Mouse (Mus musculus) ovary, postnatal 14 days (tissue): Measurements from ENCODE around the gene Duox1.
A peak's percentile ranks its signal among the peaks of the same experiment; 100 is the strongest.
"Not testable (repeated sequence)": the region's sequence is repeated elsewhere in the genome, so short reads cannot be mapped to it uniquely, and the experiment has no call there.

Experiments used
- DNase-seq: peaks from one replicate; pipeline ENCODE4 v3.0.0; 2022; ENCODE audit warnings: low spot score

Duox1 gene

DNA sequence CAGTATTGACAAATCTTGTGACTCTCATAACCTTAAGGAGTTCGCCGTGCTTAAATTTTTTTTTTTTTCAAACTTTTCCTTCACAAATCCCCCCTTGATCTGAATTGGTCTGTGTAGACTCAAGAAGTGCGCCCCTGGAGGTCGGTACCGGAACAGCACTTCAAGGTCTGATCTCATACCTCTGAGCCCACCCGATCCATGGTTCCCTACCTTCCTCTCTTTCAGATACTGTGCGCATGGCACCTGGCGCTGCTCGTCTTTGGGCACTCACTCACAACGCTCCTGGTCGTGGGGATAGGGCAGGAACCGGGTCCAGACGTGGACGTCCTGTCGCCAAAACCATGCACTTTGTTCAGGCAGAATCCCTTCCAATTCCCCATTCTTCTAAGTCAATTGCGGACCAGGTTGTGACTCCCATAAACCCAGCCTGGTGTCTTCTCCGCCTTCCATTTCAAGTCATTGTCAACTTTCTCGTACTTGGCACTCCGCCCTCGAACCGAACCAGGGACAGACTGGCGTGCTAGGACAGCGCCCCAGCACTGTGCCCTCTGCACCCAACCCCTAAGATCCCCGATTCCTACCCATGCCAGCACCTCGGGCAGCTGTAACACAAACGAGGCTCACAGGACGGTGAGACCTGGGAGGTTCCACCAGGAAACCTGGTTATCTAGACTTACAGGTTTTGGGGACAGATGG is 2.6 kb upstream of the Duox1 start:
- peak; percentile 48 for DNase-seq

DNA sequence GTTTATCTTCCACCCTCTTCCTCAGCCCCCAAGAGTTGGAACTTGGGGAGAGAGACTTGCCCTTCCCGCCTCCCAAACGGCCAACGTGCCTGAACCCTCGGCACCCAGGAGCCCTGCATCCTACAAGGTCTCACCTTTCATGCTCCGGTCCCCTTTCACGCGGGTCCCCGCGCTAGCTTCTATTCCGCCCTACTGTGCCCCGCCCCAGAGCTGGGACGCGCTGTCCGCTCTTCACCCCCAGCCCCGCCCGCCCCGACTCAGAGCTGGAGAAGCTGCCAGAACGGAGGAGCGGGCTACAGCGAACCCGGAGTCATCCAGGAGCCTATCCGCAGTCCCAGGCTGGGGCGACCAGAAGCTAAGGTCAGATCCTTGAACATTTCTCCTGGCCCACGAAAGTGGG is 1.9 kb upstream of the Duox1 start, which contains the start of gene Duoxa1:
Gene Duoxa1 (minus strand): TSS at position 195 of the 400 bp plus-strand sequence.
- DNase-seq, result no peak

DNA sequence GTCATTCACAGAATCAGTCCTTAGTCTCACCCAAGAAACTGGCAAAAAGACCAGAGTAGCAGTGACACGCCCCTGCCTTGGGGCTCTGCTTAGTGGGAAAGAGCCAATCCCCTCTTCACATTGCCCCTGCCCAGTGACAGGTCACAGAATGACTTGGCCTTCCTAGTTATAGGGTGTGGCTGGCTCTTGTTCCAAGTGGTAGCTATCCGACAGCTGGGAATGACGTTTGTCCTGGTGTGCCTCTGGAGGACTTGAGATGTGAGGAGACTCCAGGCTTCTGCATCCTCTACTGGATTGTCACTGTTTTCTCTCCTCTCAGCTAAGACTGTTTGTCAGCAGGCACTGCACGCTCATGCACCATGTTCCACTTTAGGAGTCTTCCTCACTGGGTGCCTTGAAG is 1.9 kb downstream of the Duox1 start:
- DNase-seq, result no peak

DNA sequence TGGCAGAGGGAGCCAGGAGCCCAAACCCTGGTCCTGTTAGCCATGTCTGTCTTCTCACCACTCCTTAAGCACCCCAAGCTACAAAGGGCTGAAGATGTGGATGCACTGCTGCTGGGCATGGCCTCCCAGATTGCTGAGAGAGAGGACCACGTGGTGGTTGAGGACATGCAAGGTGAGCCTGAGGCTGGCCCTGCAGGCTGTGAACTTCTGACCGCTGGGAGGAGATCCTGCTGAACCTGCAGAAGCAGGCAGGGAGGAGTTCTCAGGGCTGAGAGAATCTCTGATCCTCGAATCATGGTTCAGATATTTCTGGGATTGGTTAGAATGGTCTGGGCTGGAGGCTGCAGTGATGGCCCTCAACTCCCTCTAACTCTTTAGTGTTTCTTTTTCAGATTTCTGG is 8.5 kb downstream of the Duox1 start:
- no peak for DNase-seq

DNA sequence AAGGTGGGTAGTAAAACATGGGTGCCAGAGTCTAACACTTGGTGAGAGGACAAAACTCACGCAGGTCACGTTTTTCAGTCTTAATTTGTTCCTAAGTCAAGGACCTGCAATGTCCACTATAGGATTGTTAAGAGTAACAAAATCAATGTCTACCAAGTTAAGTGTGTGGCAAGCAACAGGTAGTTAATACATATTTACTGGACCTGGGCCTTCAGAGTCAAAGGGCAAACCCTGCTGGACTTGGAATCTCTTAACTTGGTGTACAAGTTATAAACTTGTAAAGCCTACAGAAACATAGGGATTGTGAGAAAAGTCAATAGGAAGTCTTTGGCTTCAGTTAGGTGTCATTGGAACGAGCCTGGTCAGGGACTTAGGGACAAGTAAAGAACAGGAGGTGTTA is 9.1 kb downstream of the Duox1 start:
- no peak for DNase-seq

DNA sequence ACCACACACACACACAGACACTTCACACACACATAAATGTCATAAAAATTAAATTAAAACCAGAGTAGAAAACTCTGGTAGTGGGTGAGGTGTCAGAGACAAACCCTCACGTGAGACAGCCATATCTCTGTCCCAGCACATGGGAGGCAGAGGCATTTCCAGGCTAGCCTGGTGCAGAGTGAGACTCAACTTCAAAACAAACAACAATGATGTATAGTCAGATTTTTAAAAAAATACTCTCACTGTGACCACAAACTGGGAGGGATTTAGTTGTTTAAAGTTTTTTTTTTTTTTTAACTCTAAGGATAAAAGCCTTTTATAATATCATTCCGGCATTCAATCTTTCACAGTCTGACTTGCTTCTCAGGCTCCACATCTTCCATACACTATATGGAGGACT is 9.9 kb downstream of the Duox1 start:
- DNase-seq, result no peak

DNA sequence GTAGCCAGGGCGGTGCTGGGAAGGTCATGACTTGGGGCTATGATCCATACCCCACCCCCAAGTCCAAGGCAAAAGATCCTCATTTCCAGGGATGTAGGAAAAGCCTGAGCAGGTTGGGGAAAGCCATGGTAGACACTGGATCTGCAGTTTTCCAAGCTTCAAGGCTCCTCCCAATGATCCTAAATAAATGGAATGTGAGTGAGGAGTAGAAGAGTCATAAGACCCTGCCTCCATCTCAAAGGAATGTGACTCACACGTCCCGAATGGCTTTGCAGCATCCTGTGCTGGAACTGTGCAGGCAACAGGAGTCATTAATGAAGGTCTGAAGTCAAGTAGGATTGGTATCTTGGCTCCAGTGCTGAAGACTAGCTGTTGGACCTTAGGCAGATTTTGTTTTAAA is 12.5 kb downstream of the Duox1 start:
- DNase-seq, result no peak

DNA sequence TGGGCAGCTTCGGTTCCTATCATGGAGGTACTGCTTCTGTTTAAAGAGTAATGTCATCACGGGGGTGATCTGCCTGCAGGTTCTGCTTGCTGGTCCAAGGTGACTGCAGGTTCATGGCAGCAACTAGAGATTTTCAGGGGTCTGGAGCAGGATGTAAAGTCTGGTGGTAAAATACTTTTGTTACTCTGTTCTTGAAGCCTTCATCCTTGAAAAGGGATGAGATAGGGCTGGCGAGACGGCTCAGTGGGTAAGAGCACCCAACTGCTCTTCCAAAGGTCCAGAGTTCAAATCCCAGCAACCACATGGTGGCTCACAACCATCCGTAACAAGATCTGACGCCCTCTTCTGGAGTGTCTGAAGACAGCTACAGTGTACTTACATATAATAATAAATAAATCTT is 14.8 kb downstream of the Duox1 start:
- not testable (repeated sequence) for DNase-seq

DNA sequence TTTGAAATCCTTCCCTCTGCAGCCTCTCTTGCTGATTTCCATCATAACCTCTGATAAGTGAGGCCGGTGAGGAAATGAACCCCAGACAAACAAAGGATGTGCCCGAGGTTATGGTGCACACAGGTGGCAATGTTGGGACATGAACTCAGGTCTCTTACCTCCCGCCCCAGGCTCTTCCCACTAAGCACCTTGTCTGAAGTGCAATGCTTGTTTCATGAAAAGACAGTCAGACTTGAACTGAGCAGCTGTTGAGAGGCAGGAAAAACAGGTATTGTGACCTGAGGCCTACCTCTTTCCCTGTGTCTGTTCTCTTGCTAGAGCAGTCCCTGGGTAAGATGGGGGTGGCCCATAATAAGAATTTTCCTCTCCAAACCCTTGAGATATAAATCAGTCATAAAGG is 16.8 kb downstream of the Duox1 start:
- DNase-seq, result no peak

DNA sequence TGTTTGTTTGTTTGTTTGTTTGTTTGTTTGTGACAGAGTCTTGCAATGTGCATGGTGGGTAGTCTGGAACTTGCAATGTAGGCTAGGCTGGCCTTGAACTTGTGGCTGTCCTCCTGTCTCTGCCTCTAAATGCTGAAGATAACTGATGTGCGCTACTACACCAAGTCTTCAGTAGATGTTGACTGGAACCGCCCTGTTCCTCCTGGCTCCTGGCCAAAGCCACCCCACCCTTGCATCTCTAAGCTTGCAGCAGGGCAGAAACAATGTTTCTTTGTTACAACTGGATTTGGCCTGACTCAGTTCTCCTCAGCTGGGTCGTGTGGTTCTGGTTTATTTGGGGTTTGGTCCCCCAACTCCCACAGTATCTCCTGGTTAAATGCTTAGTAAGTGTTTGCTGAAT is 18.7 kb downstream of the Duox1 start:
- DNase-seq, result no peak

DNA sequence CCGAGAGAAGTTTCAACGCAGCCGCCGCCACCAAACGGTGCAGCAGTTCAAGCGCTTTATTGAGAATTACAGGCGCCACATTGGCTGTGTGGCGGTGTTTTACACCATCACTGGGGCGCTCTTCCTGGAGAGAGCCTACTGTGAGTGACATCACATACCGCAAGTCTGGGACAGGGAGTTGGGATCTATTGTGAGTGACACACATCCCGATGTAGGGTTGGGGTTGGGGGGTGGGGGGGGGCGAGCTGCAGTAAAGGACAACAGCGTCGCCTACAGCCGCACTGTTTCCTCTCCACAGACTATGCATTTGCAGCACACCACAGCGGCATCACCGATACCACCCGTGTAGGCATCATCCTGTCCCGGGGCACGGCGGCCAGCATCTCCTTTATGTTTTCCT is 21.8 kb downstream of the Duox1 start:
- no peak for DNase-seq

DNA sequence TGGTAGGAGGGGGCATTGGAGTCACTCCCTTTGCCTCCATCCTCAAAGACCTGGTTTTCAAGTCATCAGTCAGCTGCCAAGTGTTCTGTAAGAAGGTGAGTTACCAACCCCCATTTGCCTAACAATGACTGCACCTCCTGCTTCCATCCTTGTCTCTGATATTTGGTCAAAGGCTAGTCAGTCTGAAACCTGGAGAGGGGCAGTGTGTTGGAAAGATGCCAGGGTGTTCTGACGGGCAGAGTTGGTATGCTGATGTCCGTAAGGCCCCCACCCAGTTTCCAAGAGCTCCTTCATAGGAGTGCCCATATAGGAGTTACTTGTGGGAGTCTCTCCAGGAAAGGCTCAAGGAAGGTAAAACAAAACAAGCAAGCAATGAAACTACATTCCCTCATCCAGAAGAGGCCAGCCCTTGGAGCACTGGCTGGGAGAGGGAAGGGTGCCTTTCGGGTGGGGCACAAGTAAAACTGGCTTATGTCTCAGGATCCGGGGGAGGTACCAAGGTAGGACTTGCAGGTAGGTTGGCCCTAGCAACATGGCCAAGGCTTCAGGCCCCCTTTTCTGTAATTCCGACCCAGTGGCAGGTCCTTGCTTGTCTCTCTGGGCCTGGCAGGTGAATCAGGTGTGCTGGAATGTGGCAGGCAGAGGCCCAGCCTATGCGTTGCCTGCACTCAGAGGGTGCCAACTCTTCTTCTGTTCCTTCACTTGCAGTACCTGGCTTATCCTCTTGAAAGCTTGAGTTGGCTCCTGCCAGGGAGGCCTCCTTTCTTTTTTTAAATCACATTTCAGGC is 29.8 kb downstream of the Duox1 start:
- no peak for DNase-seq

DNA sequence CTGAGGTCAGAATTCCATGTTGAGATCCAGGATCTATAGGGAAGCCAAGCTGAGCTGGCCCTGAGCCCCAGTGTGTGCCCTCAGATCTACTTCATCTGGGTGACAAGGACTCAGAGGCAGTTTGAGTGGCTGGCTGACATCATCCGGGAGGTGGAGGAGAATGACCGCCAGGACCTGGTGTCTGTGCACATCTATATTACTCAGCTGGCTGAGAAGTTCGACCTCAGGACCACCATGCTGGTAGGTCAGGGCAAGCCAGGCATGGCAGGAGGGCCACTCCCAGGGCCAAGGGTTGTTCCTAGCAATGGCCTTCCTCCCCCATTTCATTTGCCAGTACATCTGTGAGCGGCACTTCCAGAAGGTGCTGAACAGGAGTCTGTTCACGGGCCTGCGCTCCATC is 30.7 kb downstream of the Duox1 start:
- DNase-seq, result not testable (repeated sequence)

DNA sequence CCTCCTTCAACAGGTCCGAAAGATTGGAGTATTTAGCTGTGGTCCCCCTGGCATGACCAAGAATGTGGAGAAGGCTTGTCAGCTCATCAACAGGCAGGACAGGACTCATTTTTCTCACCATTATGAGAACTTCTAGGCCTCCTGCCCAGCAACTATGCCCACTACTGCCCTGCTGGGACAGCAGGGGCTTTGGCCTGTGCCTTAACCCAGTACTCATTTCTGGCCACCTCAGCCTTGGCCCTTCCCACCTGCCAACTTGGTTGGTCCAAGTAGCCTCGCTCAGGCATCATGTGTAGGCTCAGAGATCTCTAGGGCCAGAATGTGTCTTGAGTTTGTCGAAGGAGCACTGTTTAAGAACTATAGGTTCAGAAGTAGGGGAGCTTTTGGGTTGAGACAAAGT is 31.8 kb downstream of the Duox1 start:
- DNase-seq, result no peak

DNA sequence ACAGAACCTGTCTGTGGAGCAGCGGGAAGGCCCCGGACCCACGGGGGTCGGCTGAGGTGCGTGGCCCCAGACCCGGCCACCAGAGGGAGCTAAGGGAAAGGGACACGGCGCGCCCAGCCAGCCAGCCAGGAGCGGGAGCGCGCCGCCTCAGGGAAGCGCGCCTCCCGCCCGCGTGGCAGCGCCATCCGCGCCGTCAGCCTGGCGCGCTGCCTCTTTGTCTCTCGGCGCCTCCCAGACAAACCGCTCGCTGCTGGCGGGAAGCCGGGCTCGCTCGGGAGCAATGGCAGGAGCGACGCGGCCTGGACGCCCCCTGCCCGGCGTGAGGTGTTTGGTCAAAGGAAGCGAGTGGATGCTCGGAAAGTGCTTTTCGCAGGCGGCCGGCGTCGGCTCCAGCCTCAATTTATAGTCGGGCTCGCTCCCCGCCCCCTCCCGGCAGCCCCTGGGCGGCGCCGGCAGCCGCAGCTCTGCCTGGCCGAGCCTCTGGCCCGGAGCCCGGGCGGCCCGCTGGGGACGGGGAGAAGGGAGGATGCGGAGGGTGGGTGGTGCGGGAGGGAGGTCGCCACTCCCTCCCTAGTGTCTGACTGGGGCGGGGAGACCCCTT is 33.2 kb downstream of the Duox1 start:
- DNase-seq, result peak; percentile 88

DNA sequence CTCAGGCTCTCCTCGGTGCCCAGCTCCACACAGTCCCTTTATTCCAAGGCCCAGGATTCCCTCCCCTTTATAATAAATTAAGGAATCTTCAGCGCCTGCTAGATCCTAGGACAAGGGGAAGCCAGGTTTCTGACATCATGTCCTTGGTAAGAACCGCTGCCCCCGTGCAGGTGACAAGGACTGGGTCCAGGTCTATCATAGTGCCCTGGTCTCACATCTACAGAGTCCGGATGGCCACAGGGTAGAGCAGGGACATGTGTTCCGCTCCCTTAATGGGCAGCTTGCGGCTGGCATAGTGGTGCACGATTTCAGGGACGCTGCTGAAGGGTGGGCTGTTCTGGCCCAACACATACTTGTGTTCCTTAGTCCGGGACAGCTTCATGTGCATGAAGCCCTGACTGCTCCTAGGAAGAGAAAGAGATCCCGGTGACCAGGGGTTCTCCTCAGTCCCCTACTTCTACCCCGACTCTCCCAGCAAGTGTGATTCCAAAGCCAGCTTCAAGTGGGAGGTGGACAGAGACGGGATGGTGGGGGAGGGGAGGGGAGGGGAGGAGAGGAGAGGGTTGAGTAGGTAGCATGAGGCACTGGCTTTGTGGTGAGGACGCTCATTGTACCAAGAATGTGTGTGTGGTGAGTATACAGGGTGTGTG is 33.8 kb downstream of the Duox1 start:
- no peak for DNase-seq

DNA sequence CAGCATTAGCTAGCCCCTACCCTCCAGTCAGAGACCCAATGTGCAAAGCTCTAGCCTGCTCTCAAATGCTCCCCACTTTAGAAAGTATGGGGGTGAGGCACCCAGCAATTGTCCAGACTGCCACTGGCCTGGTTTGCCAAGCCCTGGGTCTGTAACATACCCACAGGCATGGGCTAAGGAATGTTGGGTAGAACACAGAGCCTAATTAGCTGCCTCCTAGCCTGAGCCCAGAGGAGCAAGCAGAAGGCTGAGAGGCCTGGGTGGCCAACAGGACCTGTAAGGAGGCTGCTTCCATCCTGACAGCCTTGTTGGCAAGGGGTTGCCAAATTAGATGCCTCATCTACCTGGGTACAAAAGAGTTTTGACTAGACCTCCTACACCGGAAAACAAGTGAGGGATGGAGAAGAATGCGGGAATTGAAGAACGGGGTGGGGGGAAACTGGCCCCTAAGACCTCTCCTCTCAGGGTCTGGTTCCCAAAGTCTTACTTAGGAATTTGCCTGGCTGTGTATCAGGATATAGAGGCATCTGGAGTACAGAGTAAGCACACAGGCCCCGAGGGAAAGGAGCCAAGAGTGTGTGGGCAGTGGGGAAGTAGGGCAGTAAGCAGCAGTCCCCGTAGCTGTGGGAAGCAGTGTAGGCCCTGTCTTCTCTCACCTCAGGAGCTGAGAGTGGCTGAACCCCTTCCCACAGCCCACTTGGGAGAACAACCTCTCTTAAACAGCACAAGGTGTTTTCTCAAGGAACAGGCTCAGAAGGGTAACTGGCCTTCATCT is 35.9 kb downstream of the Duox1 start:
- no peak for DNase-seq

DNA sequence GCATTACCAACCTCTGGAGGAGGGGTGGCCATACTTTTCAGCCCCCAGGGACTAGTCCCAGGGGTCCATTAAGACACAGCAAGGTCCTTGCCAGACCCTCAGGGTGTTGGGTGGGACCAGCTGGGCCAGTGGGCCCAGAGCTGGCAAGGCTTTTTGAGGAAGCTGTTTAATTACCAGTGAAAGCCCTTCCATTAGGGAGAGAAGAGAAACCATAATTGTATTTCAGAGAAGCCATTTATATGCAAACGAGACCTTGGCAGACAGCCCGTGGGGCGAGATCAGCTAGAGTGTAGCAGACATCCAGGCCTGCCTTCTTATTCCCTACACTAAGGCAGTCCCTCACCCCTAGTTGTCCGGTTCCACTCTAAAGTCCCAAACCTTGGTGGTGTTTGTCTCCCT is 36.5 kb downstream of the Duox1 start:
- DNase-seq, result no peak

DNA sequence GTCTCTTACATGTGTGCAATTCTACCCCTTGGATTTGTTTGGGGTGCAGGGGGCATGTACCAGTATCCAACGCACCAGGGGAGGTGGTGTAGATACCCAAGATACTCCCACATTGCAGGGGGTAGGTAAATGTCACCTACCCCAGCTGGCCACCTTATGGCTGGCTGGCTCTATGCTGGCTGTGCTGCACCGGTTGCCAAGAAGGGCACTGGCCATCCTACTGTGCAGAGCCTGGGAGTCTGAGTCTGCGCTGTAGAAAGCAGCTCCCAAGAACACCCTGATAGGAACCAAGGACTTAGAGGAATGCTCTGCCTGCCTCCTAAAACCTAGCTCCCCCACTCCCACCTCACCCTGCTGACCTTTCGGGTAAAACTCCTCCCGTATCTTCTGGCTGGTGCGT is 37.5 kb downstream of the Duox1 start:
- DNase-seq, result no peak

DNA sequence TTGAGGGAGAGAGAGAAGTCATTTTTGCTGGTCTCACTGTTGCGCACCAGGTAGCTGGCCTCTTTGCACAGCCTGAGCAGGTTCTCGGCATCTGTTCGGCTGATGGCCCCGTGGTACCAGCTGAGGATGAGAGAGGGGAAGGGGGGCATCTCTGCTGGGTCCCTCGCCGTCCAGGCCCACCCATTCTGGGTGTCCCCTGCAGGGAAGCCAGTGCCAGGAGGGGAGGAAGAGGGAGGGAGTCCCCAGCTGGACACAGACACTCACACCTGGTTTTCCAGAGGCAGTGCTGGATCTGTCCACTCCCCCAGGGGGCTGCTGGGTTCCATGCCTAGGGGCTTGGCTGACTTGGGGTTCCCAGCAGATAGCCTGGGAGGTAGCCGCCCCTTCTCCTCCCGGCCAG is 38.3 kb downstream of the Duox1 start:
- no peak for DNase-seq

DNA sequence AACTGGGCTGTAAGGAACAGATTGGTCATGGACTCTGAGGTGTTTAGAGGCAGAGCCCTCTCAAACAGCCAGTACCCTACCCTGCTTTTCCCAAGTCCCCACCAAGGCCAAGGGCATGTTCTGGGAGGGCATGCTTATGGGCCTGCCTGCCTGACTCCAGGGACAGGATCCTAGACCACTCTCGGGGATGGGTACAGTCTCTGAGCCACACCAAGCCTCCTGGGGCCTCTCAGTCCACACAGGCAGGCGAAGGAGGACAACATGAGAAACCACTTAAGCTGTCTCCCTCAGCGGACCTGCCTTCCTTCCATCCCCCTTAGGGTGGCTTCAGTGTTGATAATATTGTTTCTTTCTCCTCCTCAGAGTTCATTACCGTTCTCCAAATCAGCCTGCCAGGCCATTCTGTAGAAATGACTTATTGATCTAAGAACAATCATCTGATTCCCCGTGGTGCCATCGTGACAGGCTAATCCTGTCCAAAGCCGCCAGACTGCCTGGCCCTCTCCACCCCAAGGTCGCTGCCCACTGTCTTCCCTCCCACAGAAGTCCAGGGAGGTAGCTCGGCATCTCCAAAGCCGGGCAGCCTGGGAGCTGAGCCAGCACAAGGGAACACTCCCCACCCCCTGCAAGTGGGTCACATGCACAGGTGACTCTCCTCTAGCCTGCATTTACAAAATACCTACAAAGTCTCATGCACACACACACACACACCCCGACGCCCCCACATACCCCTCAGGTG is 38.9 kb downstream of the Duox1 start:
- DNase-seq, result no peak
